Mouse (Mus musculus) MEL (cell line): ENCODE data around the gene Ppp2r5b. TPM values are rescaled to one million over a fixed set of nuclear protein-coding genes. Genes with fewer than 3 reads are reported as not detected.

Experiments
- DNase-seq: peaks from one replicate; pipeline ENCODE4 v3.0.0; 2011; ENCODE audit warnings: low read depth, low spot score
- H3K27ac ChIP-seq: 2 replicates; pipeline ENCODE4 v1.5.1; 2012; ENCODE audit warnings: low read depth, mild to moderate bottlenecking, control low read depth, low read length, moderate library complexity; ENCODE audit not compliant: control insufficient read depth
- H3K27me3 ChIP-seq, 2 experiments: fragments of 150-350 bp in 1 of 2; sonication (generic) in 1 of 2; 2 replicates each; pipeline ENCODE4 v1.6.1; 2012; ENCODE audit warnings: low read length in 2 of 2, mild to moderate bottlenecking in 2 of 2, improper control_type of control experiment in 1 of 2, moderate library complexity in 1 of 2; ENCODE audit not compliant: insufficient read depth in 2 of 2, control insufficient read depth in 1 of 2
- H3K36me3 ChIP-seq, 2 experiments: 2 replicates each; pipeline ENCODE4 v1.6.1; 2012 to 2014; ENCODE audit warnings: low read length in 2 of 2, improper control_type of control experiment in 1 of 2, inconsistent platforms in 1 of 2, mild to moderate bottlenecking in 1 of 2; ENCODE audit not compliant: insufficient read depth in 2 of 2, control insufficient read depth in 1 of 2
- H3K4me1 ChIP-seq, 2 experiments: fragments of 150-350 bp in 1 of 2; sonication (generic) in 1 of 2; 2 replicates each; pipeline ENCODE4 v1.6.1; 2012; ENCODE audit warnings: low read length in 2 of 2, improper control_type of control experiment in 1 of 2, mild to moderate bottlenecking in 1 of 2; ENCODE audit not compliant: insufficient read depth in 2 of 2, control insufficient read depth in 1 of 2
- H3K4me3 ChIP-seq, 2 experiments: fragments of 150-350 bp in 1 of 2; sonication (generic) in 1 of 2; 2 replicates each; pipeline ENCODE4 v1.5.1; 2012; ENCODE audit warnings: low read depth in 2 of 2, low read length in 2 of 2, mild to moderate bottlenecking in 2 of 2, moderate library complexity in 2 of 2, control low read depth in 1 of 2, improper control_type of control experiment in 1 of 2; ENCODE audit not compliant: control insufficient read depth in 1 of 2, insufficient read depth in 1 of 2
- H3K79me2 ChIP-seq: 2 replicates; pipeline ENCODE4 v1.6.1; 2012; ENCODE audit warnings: mild to moderate bottlenecking, low read length, moderate library complexity; ENCODE audit not compliant: control insufficient read depth, poor library complexity, insufficient read depth
- H3K9ac ChIP-seq: 2 replicates; pipeline ENCODE4 v1.6.1; 2012; ENCODE audit warnings: low read depth, mild to moderate bottlenecking, control low read depth, low read length, moderate library complexity; ENCODE audit not compliant: control insufficient read depth, poor library complexity, severe bottlenecking
- H3K9me3 ChIP-seq: fragments of 150-350 bp; sonication (generic); replicated peaks from 2 replicates; pipeline ENCODE4 v1.6.1; 2012; ENCODE audit warnings: mild to moderate bottlenecking, low read length, improper control_type of control experiment, moderate library complexity; ENCODE audit not compliant: insufficient read depth
- CHD1 ChIP-seq: IDR thresholded peaks from 2 replicates; pipeline ENCODE4 v1.6.1; 2012; ENCODE audit warnings: low read depth, mild to moderate bottlenecking, inconsistent platforms, low read length, improper control_type of control experiment
- CHD2 ChIP-seq: IDR thresholded peaks from 2 replicates; pipeline ENCODE4 v1.6.1; 2011; ENCODE audit warnings: low read length, improper control_type of control experiment
- CTCF ChIP-seq, 3 experiments: IDR thresholded peaks in 2 of 3; conservative IDR thresholded peaks in 1 of 3; 2 replicates each; pipeline ENCODE4 v1.5.1; 2011 to 2012; ENCODE audit warnings: low read length in 3 of 3, low read depth in 2 of 3, mild to moderate bottlenecking in 2 of 3, improper control_type of control experiment in 1 of 3, inconsistent platforms in 1 of 3, mixed read lengths in 1 of 3, moderate library complexity in 1 of 3; ENCODE audit not compliant: control insufficient read depth in 1 of 3, insufficient read depth in 1 of 3, poor library complexity in 1 of 3, severe bottlenecking in 1 of 3
- E2F4 ChIP-seq: IDR thresholded peaks from 2 replicates; pipeline ENCODE4 v1.6.1; 2011; ENCODE audit warnings: low read depth, low read length, improper control_type of control experiment, borderline replicate concordance
- ELF1 ChIP-seq: IDR thresholded peaks from 2 replicates; pipeline ENCODE4 v1.6.1; 2014; ENCODE audit warnings: low read depth, mild to moderate bottlenecking, inconsistent platforms, low read length, improper control_type of control experiment, moderate library complexity
- EP300 ChIP-seq, 2 experiments: IDR thresholded peaks; 2 replicates each; pipeline ENCODE4 v1.6.1; 2011; ENCODE audit warnings: improper control_type of control experiment in 2 of 2, low read length in 2 of 2, low read depth in 1 of 2, mild to moderate bottlenecking in 1 of 2
- ETS1 ChIP-seq: IDR thresholded peaks from 2 replicates; pipeline ENCODE4 v1.6.1; 2012; ENCODE audit warnings: low read depth, mild to moderate bottlenecking, inconsistent platforms, low read length, improper control_type of control experiment, moderate library complexity
- JUND ChIP-seq: IDR thresholded peaks from 2 replicates; pipeline ENCODE4 v1.6.1; 2011; ENCODE audit warnings: low read depth, mild to moderate bottlenecking, improper control_type of control experiment, low read length
- MAFK ChIP-seq: IDR thresholded peaks from 2 replicates; pipeline ENCODE4 v1.6.1; 2011; ENCODE audit warnings: low read depth, mild to moderate bottlenecking, low read length, improper control_type of control experiment, borderline replicate concordance
- MAX ChIP-seq: IDR thresholded peaks from 2 replicates; pipeline ENCODE4 v1.6.1; 2011; ENCODE audit warnings: low read length, improper control_type of control experiment
- MAZ ChIP-seq: IDR thresholded peaks from 2 replicates; pipeline ENCODE4 v1.6.1; 2012; ENCODE audit warnings: low read depth, mild to moderate bottlenecking, inconsistent platforms, low read length, improper control_type of control experiment
- MXI1 ChIP-seq: IDR thresholded peaks from 2 replicates; pipeline ENCODE4 v1.6.1; 2011; ENCODE audit warnings: mild to moderate bottlenecking, low read depth, low read length, improper control_type of control experiment
- MYC ChIP-seq: IDR thresholded peaks from 2 replicates; pipeline ENCODE4 v1.6.1; 2011; ENCODE audit warnings: low read depth, mild to moderate bottlenecking, low read length, improper control_type of control experiment, moderate library complexity
- NELFE ChIP-seq: IDR thresholded peaks from 2 replicates; pipeline ENCODE4 v1.6.1; 2011; ENCODE audit warnings: low read depth, low read length, improper control_type of control experiment
- NRF1 ChIP-seq: IDR thresholded peaks from 2 replicates; pipeline ENCODE4 v1.6.1; 2014; ENCODE audit warnings: low read depth, mild to moderate bottlenecking, inconsistent platforms, low read length, improper control_type of control experiment, moderate library complexity; ENCODE audit not compliant: poor library complexity, insufficient read depth, severe bottlenecking
- POLR2A ChIP-seq, 2 experiments: IDR thresholded peaks; 2 replicates each; pipeline ENCODE4 v1.6.1; 2011 to 2012; ENCODE audit warnings: low read length in 2 of 2, mild to moderate bottlenecking in 2 of 2, control low read depth in 1 of 2, improper control_type of control experiment in 1 of 2, low read depth in 1 of 2, moderate library complexity in 1 of 2; ENCODE audit not compliant: control insufficient read depth in 1 of 2, insufficient read depth in 1 of 2, poor library complexity in 1 of 2
- POLR2AphosphoS2 ChIP-seq: IDR thresholded peaks from 2 replicates; pipeline ENCODE4 v1.6.1; 2011; ENCODE audit warnings: low read length, improper control_type of control experiment
- POLR2AphosphoS5 ChIP-seq: IDR thresholded peaks from 2 replicates; pipeline ENCODE4 v1.6.1; 2012; ENCODE audit warnings: low read depth, borderline replicate concordance, mild to moderate bottlenecking, inconsistent platforms, low read length, moderate library complexity, mixed read lengths
- RAD21 ChIP-seq: IDR thresholded peaks from 2 replicates; pipeline ENCODE4 v1.6.1; 2011; ENCODE audit warnings: mild to moderate bottlenecking, low read depth, low read length, improper control_type of control experiment
- RCOR1 ChIP-seq: IDR thresholded peaks from 2 replicates; pipeline ENCODE4 v1.6.1; 2012; ENCODE audit warnings: low read depth, mild to moderate bottlenecking, inconsistent platforms, low read length, improper control_type of control experiment
- SIN3A ChIP-seq: IDR thresholded peaks from 2 replicates; pipeline ENCODE4 v1.6.1; 2012; ENCODE audit warnings: low read length, improper control_type of control experiment, inconsistent platforms
- SMC3 ChIP-seq: IDR thresholded peaks from 2 replicates; pipeline ENCODE4 v1.6.1; 2011; ENCODE audit warnings: low read depth, low read length, improper control_type of control experiment
- TAL1 ChIP-seq: IDR thresholded peaks from 2 replicates; pipeline ENCODE4 v1.6.1; 2012; ENCODE audit warnings: mild to moderate bottlenecking, inconsistent platforms, low read length, moderate library complexity, mixed read lengths
- TBP ChIP-seq: IDR thresholded peaks from 2 replicates; pipeline ENCODE4 v1.8.0; 2011; ENCODE audit warnings: low read depth, low read length, improper control_type of control experiment
- ZC3H11A ChIP-seq: IDR thresholded peaks from 2 replicates; pipeline ENCODE4 v1.6.1; 2012; ENCODE audit warnings: low read depth, mild to moderate bottlenecking, inconsistent platforms, low read length, improper control_type of control experiment
- ZKSCAN1 ChIP-seq: IDR thresholded peaks from 2 replicates; pipeline ENCODE4 v1.6.1; 2012; ENCODE audit warnings: low read depth, mild to moderate bottlenecking, inconsistent platforms, low read length, improper control_type of control experiment, moderate library complexity
- ZNF384 ChIP-seq: IDR thresholded peaks from 2 replicates; pipeline ENCODE4 v1.6.1; 2012; ENCODE audit warnings: low read depth, mild to moderate bottlenecking, inconsistent platforms, low read length, improper control_type of control experiment
- polyA plus RNA-seq, 2 experiments: library from polyadenylated mRNA; stranded (reverse) in 1 of 2; unstranded in 1 of 2; fragments of >175 nt in 1 of 2; fragments of >200 nt in 1 of 2; gene quantifications; 2 replicates each; pipeline versions ENCODE4 v1.2.1 to v1.2.4; 2012; ENCODE audit warnings: low replicate concordance in 2 of 2, low read depth in 1 of 2; ENCODE audit not compliant: insufficient read length in 2 of 2, insufficient read depth in 1 of 2, missing spikeins in 1 of 2
- total RNA-seq: library from RNA; depleted of rRNA; stranded (reverse); fragments of 300-350 nt; gene quantifications from 2 replicates; pipeline ENCODE4 v1.2.3, GENCODE M21; 2012

The Ppp2r5b gene
- total and polyA plus RNA-seq, 3 experiments, result 14.7 to 15.6 TPM; not detected in 1

DNA sequence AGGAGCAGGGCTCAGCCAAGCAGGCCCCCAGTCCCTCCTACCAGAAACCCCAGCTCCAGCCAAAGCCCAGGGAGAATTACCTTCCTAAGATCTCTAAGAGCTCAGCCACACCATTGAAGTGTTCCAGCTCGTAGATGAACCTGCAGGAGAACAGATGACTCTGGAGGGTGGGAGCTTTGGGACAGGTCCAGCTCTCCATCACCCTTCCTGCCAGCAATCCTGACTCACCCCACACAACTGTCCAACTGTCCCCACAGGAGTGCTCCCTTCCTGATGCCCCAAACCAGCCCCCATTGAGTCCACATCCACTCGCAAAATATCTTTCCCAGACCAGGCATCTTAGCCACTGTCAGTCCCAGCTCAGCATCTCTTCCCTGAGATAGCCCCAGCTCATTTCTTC lies 4.6 kb downstream of the Ppp2r5b start:
- peaks cover 0 to 8% of the 10 kb centered on the region in 2 experiments; a peak in 2 of 4 replicates for H3K36me3 ChIP-seq
- H3K9me3 ChIP-seq, result no peaks in the 10 kb centered on the region
- H3K27me3 ChIP-seq, result no peaks in the 10 kb centered on the region
- DNase-seq, result no peak
- H3K9ac ChIP-seq, result no peak overlapping the region
- no peak overlapping the region for H3K27ac ChIP-seq
- H3K79me2 ChIP-seq, result peaks cover 5% of the 10 kb centered on the region; the same call in 1 of the 2 replicates
- no peak overlapping the region for H3K4me3 ChIP-seq
- TF ChIP-seq NRF1 (no peak), POLR2AphosphoS5 (no peak), MYC (no peak), NELFE (no peak), ZC3H11A (no peak), MAX (no peak), TBP (no peak), CHD1 (no peak), MAZ (no peak), RAD21 (no peak), ZKSCAN1 (no peak), EP300 (IDR thresholded peaks at IDR 0.05; ENCODE audit: low read depth in 1 of 2, low read length in 2 of 2) (no peak), SIN3A (no peak), ETS1 (no peak), ZNF384 (no peak), MXI1 (no peak), POLR2AphosphoS2 (no peak), JUND (no peak)
- peaks cover 0 to 14% of the 10 kb centered on the region in 2 experiments; a peak in 2 of 4 replicates for H3K4me1 ChIP-seq

DNA sequence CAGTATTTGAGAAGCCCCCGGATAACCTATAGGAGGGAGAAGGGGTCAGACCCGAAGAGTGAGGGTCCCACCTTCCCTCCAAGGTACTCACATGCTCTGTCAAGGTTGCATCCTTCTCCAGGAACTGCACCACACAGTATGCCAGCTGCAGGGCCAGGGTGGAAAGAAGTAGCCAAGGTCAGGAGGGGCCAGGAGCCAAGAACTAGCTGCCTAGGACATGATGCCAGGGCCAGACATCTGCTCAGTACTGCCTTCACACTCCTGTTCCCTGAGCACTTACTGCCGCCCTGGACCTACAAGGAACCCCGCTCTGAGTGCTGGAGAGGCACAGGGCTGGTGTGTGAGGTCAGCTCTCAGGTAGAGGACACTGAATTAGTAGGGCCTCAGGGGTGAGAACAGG lies 5.3 kb downstream of the Ppp2r5b start:
- Histone ChIP-seq H3K27me3 (no peaks in the 10 kb centered on the region), H3K4me3 (no peak overlapping the region), H3K36me3 (peaks cover 0 to 8% of the 10 kb centered on the region in 2 experiments; a peak in 2 of 4 replicates), H3K9ac (no peak overlapping the region), H3K27ac (no peak overlapping the region), H3K4me1 (peaks cover 0 to 14% of the 10 kb centered on the region in 2 experiments; a peak in 2 of 4 replicates), H3K9me3 (no peaks in the 10 kb centered on the region), H3K79me2 (peaks cover 3% of the 10 kb centered on the region; the same call in 1 of the 2 replicates)
- TF ChIP-seq EP300 (IDR thresholded peaks at IDR 0.05; ENCODE audit: low read depth in 1 of 2, low read length in 2 of 2) (no peak), TAL1 (no peak), MAFK (no peak), RCOR1 (no peak), E2F4 (no peak), POLR2A (IDR thresholded peaks at IDR 0.05; ENCODE audit: control insufficient read depth in 1 of 2, insufficient read depth in 1 of 2, low read depth in 1 of 2, low read length in 2 of 2, poor library complexity in 1 of 2) (no peak), RAD21 (no peak), MXI1 (no peak), NRF1 (no peak), ZC3H11A (no peak), CTCF (IDR thresholded peaks at IDR 0.05 in 2 of 3, conservative IDR thresholded peaks at IDR 0.05 in 1 of 3; ENCODE audit: control insufficient read depth in 1 of 3, insufficient read depth in 1 of 3, low read depth in 2 of 3, low read length in 3 of 3, poor library complexity in 1 of 3, severe bottlenecking in 1 of 3) (no peak), SIN3A (no peak), ELF1 (no peak), CHD1 (no peak), SMC3 (no peak), POLR2AphosphoS5 (no peak), CHD2 (no peak)
- no peak for DNase-seq
